Mouse (Mus musculus) forebrain, embryonic 11.5 days (tissue): Measurements from ENCODE around the gene Atxn7l3. TPM values are rescaled to one million over a fixed set of nuclear protein-coding genes. Genes with fewer than 3 reads are reported as not detected.

ENCODE experiments used
- ATAC-seq: fragments of 200-750 bp; cut with Nextera tagmentation; replicated peaks from 2 replicates; pipeline ENCODE4 v1.8.0; 2017; ENCODE audit warnings: moderate TSS enrichment; ENCODE audit not compliant: low FRiP score
- DNase-seq: peaks from one replicate; pipeline ENCODE4 v3.0.0-alpha.2; 2017; ENCODE audit warnings: low spot score
- H3K27ac ChIP-seq: fragments of 300-500 bp; sonication (generic); 2 replicates; pipeline ENCODE4 v1.5.1; 2014; ENCODE audit warnings: low read depth, low read length
- H3K27me3 ChIP-seq: fragments of 300-500 bp; sonication (generic); 2 replicates; pipeline ENCODE4 v1.6.1; 2014; ENCODE audit warnings: mild to moderate bottlenecking, low read length, mixed read lengths; ENCODE audit not compliant: control insufficient read depth, insufficient read depth
- H3K36me3 ChIP-seq: fragments of 300-500 bp; sonication (generic); 2 replicates; pipeline ENCODE4 v1.6.1; 2014; ENCODE audit warnings: mild to moderate bottlenecking, low read length, moderate library complexity, mixed read lengths; ENCODE audit not compliant: control insufficient read depth, insufficient read depth
- H3K4me1 ChIP-seq: fragments of 300-500 bp; sonication (generic); replicated peaks from 2 replicates; pipeline ENCODE4 v1.6.1; 2014; ENCODE audit warnings: low read length, mixed read lengths; ENCODE audit not compliant: control insufficient read depth, insufficient read depth
- H3K4me2 ChIP-seq: fragments of 300-500 bp; sonication (generic); 2 replicates; pipeline ENCODE4 v1.6.1; 2014; ENCODE audit warnings: low read depth, mild to moderate bottlenecking, low read length, moderate library complexity, mixed read lengths; ENCODE audit not compliant: severe bottlenecking
- H3K4me3 ChIP-seq: fragments of 300-500 bp; sonication (generic); 2 replicates; pipeline ENCODE4 v1.5.1; 2014; ENCODE audit warnings: low read depth, low read length
- H3K9ac ChIP-seq: fragments of 300-500 bp; sonication (generic); 2 replicates; pipeline ENCODE4 v1.6.1; 2014; ENCODE audit warnings: low read length
- H3K9me3 ChIP-seq: fragments of 300-500 bp; sonication (generic); 2 replicates; pipeline ENCODE4 v1.6.1; 2016; ENCODE audit warnings: low read length, mixed read lengths; ENCODE audit not compliant: control insufficient read depth
- WGBS: fragments of 180-500 bp; shearing (Covaris S2); extraction: QIAGEN DNeasy Blood & Tissue Kit; methylation state at CpG from one replicate; pipeline ENCODE4 v1.1.7; 2014; 5-methylcytosine and 5-hydroxymethylcytosine counted together
- polyA plus RNA-seq: library from polyadenylated mRNA; unstranded; fragments of >200 nt; fragmentation: Nextera tagmentation; extraction: Ambion mirVana; gene quantifications from 2 replicates; pipeline ENCODE4 v1.2.1, GENCODE M21; 2014

Gene Atxn7l3
- polyA plus RNA-seq, 1 experiment from 2014 or later = 20.8 TPM

- WGBS = 45% methylated on average over 9 of the region's 9 CpGs
Measured at GRCm38 (mm10) chr11:102334973-102335700, 38.7 kb upstream of the Atxn7l3 start.

GRCm38 (mm10) chr11:102334010-102334409 is 37.6 kb upstream of the Atxn7l3 start:
- H3K9me3 ChIP-seq = no peaks in the 10 kb centered on the region
- ATAC-seq = no peak
- 66% methylated on average over 4 of the region's 4 CpGs for WGBS
- no peak overlapping the region for H3K4me3 ChIP-seq
- DNase-seq = no peak
- no peak overlapping the region for H3K27ac ChIP-seq
- no peaks in the 10 kb centered on the region for H3K4me1 ChIP-seq
- no peak overlapping the region for H3K9ac ChIP-seq
- H3K4me2 ChIP-seq = no peak overlapping the region
- H3K27me3 ChIP-seq = no peaks in the 10 kb centered on the region
- no peaks in the 10 kb centered on the region for H3K36me3 ChIP-seq

More at GRCm38 (mm10) chr11:102334973-102335700, 38.7 kb upstream of the Atxn7l3 start:
- Histone ChIP-seq H3K27me3 (no peaks in the 10 kb centered on the region), H3K9me3 (no peaks in the 10 kb centered on the region), H3K4me2 (no peak overlapping the region), H3K27ac (no peak overlapping the region), H3K4me1 (no peaks in the 10 kb centered on the region), H3K4me3 (no peak overlapping the region), H3K36me3 (no peaks in the 10 kb centered on the region), H3K9ac (no peak overlapping the region)
- ATAC-seq = no peak
- DNase-seq = no peak

DNA sequence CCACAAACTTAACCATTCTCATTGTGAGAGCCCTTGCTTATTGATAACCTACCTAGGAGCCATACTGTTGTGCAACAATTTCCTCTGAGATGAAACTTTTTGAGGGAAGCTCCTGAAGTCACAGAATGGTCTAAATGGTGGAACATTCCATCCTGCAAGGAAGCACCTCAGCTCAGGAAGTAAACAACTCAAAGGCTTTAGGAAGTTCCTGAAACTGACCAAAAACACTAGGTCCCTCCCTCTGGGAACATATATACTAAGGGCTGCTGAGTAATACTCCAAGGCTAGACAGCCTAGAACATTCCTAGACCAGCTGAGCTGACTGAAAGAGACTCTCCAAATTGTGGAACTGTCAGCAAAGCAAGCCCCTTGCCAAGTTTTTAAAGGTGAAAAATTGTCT is 36.6 kb upstream of the Atxn7l3 start:
- Histone ChIP-seq H3K27me3 (no peaks in the 10 kb centered on the region), H3K9ac (no peak overlapping the region), H3K27ac (no peak overlapping the region), H3K4me1 (no peaks in the 10 kb centered on the region), H3K9me3 (no peaks in the 10 kb centered on the region), H3K36me3 (no peaks in the 10 kb centered on the region), H3K4me2 (no peak overlapping the region), H3K4me3 (no peak overlapping the region)
- DNase-seq (no peak), ATAC-seq (no peak)

DNA sequence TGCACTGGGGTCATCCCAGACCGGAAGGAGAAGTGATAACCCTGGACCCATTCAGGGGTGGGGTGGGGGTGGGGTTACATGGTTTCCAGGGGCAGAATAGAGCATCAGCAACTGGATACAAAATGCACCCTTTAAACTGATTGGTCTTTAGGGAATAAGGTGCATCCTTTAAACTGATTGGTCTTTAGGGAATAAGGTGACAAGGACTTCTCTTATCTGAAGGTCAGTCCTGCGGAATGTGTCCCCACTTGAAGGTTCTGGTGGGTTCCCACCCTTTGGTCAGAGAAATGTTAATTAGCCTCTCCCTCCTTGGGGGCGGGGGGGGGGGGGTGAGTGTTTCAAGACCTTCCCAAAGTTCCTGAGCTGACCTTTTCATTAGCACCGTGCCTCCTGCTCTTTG is 35.4 kb upstream of the Atxn7l3 start:
- DNase-seq = no peak
- no peaks in the 10 kb centered on the region for H3K4me1 ChIP-seq
- no peak overlapping the region for H3K9ac ChIP-seq
- H3K27ac ChIP-seq = no peak overlapping the region
- no peak for ATAC-seq
- 62% methylated on average over 4 of the region's 4 CpGs for WGBS
- H3K36me3 ChIP-seq = no peaks in the 10 kb centered on the region
- no peak overlapping the region for H3K4me3 ChIP-seq
- no peaks in the 10 kb centered on the region for H3K9me3 ChIP-seq
- no peak overlapping the region for H3K4me2 ChIP-seq
- H3K27me3 ChIP-seq = no peaks in the 10 kb centered on the region

DNA sequence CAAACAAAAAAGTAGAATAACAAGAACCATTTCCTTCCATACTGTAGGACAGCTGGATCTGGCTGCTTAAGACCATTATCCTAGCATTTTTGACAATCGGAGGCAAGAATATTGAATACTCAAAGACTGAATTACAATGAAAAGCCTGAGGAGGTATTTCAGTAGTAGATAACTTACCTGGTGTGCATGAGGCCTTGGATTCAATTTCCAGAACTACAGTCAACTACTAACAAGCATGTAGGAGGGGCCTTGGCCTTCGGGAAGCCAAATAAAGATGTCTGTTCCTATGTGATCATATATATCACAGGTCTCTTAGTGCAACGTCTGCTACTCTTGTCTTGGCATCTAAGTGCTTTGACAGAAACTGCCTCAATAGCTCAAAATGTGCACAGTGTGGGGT is 33.6 kb upstream of the Atxn7l3 start:
- no peak overlapping the region for H3K4me2 ChIP-seq
- H3K4me3 ChIP-seq = no peak overlapping the region
- H3K9ac ChIP-seq = no peak overlapping the region
- H3K36me3 ChIP-seq = no peaks in the 10 kb centered on the region
- 83% methylated on average over 3 of the region's 3 CpGs for WGBS
- no peaks in the 10 kb centered on the region for H3K9me3 ChIP-seq
- ATAC-seq = no peak
- no peaks in the 10 kb centered on the region for H3K27me3 ChIP-seq
- no peak for DNase-seq
- no peaks in the 10 kb centered on the region for H3K4me1 ChIP-seq
- H3K27ac ChIP-seq = no peak overlapping the region

GRCm38 (mm10) chr11:102329518-102329917 is 33.1 kb upstream of the Atxn7l3 start:
- ATAC-seq (no peak), DNase-seq (no peak)
- H3K4me2 ChIP-seq = no peak overlapping the region
- no peak overlapping the region for H3K27ac ChIP-seq
- no peaks in the 10 kb centered on the region for H3K36me3 ChIP-seq
- no peak overlapping the region for H3K4me3 ChIP-seq
- no peak overlapping the region for H3K9ac ChIP-seq
- no peaks in the 10 kb centered on the region for H3K4me1 ChIP-seq
- H3K27me3 ChIP-seq = no peaks in the 10 kb centered on the region
- H3K9me3 ChIP-seq = no peaks in the 10 kb centered on the region

- ATAC-seq (no peak), DNase-seq (no peak)
- Histone ChIP-seq H3K4me3 (no peak overlapping the region), H3K4me2 (no peak overlapping the region), H3K27ac (no peak overlapping the region), H3K27me3 (no peaks in the 10 kb centered on the region), H3K4me1 (no peaks in the 10 kb centered on the region), H3K9ac (no peak overlapping the region), H3K9me3 (no peaks in the 10 kb centered on the region), H3K36me3 (no peaks in the 10 kb centered on the region)
- 85% methylated on average over 7 of the region's 7 CpGs for WGBS
Measured at GRCm38 (mm10) chr11:102327839-102328238, 31.4 kb upstream of the Atxn7l3 start.

DNA sequence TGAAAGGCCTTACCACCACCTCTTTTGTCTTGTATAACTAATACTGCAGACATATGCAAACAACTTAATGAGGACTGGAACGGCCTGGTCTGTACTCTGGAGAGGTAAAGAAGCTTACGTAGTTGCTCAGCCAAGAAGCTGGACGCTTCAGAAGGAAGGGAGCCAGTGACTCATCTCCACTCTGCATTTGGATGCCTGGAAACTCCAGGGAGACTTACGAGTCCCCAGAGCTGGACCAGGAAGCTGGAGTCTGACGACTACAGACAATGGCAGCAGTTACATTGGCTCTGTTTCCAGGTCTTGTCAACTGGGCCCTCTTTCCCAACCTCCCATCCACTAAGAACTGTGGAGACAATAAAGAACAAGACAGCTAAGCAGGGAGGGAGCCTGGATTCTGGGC is 30.8 kb upstream of the Atxn7l3 start:
- no peak overlapping the region for H3K27ac ChIP-seq
- no peak overlapping the region for H3K9ac ChIP-seq
- no peak for ATAC-seq
- no peaks in the 10 kb centered on the region for H3K27me3 ChIP-seq
- no peaks in the 10 kb centered on the region for H3K9me3 ChIP-seq
- H3K4me1 ChIP-seq = no peaks in the 10 kb centered on the region
- no peak overlapping the region for H3K4me3 ChIP-seq
- DNase-seq = no peak
- WGBS = 67% methylated on average over 5 of the region's 5 CpGs
- H3K36me3 ChIP-seq = no peaks in the 10 kb centered on the region
- H3K4me2 ChIP-seq = no peak overlapping the region

DNA sequence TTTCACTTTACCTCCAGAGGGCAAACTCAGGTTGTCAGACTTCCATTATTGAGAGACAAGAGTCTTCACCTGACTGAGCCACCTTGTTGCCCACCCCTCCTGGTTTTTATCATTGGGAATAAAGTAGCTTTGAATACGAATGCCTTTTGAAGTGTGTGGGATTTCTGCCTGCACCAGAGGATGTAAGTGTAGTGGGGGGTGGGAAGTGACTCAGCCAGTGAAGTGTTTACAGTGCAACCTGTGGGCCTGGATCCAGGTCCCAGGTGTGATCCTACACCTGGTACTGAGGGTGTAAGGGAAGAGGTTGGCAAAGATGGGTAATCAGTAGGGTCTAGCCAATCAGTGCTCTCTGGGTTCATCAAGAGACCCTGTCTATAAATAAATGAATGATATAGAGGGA is 27.1 kb upstream of the Atxn7l3 start:
- H3K36me3 ChIP-seq = no peaks in the 10 kb centered on the region
- WGBS = 97% methylated on average over 1 of the region's 1 CpGs
- no peaks in the 10 kb centered on the region; the same call in 1 of the 2 replicates for H3K4me1 ChIP-seq
- no peaks in the 10 kb centered on the region for H3K27me3 ChIP-seq
- H3K27ac ChIP-seq = no peak overlapping the region
- H3K4me3 ChIP-seq = no peak overlapping the region
- no peaks in the 10 kb centered on the region for H3K9me3 ChIP-seq
- no peak overlapping the region for H3K4me2 ChIP-seq
- H3K9ac ChIP-seq = no peak overlapping the region
- ATAC-seq (no peak), DNase-seq (no peak)
